24 mouse cellular contexts compared by ENCODE assay signal in genomic region chr1:107525592-107525991, GRCm38 (mm10). TPM values are rescaled to one million over a fixed set of nuclear protein-coding genes. Genes with fewer than 3 reads are reported as not detected.
A peak's percentile ranks its signal among the peaks of the same experiment; 100 is the strongest.
DNase-seq lines count a peak whose midpoint lies in the region; ATAC-seq lines count a peak whose summit lies in the region.
"Had no signal": no experiment of that assay in that cellular context is flagged by ENCODE, and none has a peak within 500 bp of the region (broad histone marks: within the 10 kb centered on the region; RNA-seq: fewer than 3 reads in every experiment).

No protein-coding gene starts in this region.

- no peak for DNase-seq in ovary, postnatal 36 days (ENCODE audit: low spot score)
- DNase-seq in liver, result no peak
- no peak for DNase-seq in lung, postnatal 10 days
- no peak for DNase-seq in testis, postnatal 10 days (ENCODE audit: low spot score)
- DNase-seq: adrenal gland, adult 8-10 months; adrenal gland, postnatal 14 days; adrenal gland, postnatal 36 days; cerebellum, adult 11-12 months; cerebellum, adult 2 months; cerebellum, adult 9-10 months; cerebellum, postnatal 10 days; cerebellum, postnatal 25 days; embryo, embryonic 11 days had no signal

- peak; percentile 83 for ATAC-seq in granulocyte monocyte progenitor cell, adult 5-6 weeks (replicated peaks; ENCODE audit: poor library complexity, severe bottlenecking)
- ATAC-seq in megakaryocyte, adult 5-6 weeks (ENCODE audit: poor library complexity, severe bottlenecking), result peak; percentile 67
- ATAC-seq in megakaryocyte progenitor cell, adult 5-6 weeks (replicated peaks; ENCODE audit: poor library complexity), result peak; percentile 85
- peak; percentile 44; the same call in 1 of the 2 replicates for ATAC-seq in neutrophil, adult 5-6 weeks (ENCODE audit: extremely low read depth, insufficient number of reproducible peaks, low FRiP score, poor library complexity, severe bottlenecking)
- ATAC-seq: activated CD4-positive, CD25-positive, alpha-beta regulatory T cell, adult 4 months; CD4-positive, CD25-positive, alpha-beta regulatory T cell, adult 4 months; forebrain, embryonic 14.5 days; forebrain, embryonic 16.5 days; Patski had no signal

RNA-seq across cellular contexts. Expression of gene Serpinb2, which starts 14.4 kb away (rescaled TPM):
- not detected in 2 replicates for total RNA-seq in granulocyte monocyte progenitor cell, adult 5-6 weeks (2014; fragmentation: Nextera tagmentation)
- 0.22 and 0.46 TPM in 2 replicates for total RNA-seq in granulocyte monocyte progenitor cell, adult 5-6 weeks (2017)
- total RNA-seq in megakaryocyte, adult 5-6 weeks (2015), result 38.0 and 40.7 TPM in 2 replicates
- total RNA-seq in megakaryocyte, adult 5-6 weeks (2017), result 9.6 and 13.5 TPM in 2 replicates
- total RNA-seq in megakaryocyte progenitor cell, adult 5-6 weeks (2015), result 0.49 and 0.77 TPM in 2 replicates
- total RNA-seq in megakaryocyte progenitor cell, adult 5-6 weeks (2017), result 2.5 TPM in 1 of 2 replicates, not detected in the other
- total RNA-seq in neutrophil, adult 5-6 weeks (2017), result 0.61 and 1.5 TPM in 2 replicates
- total RNA-seq: CH12.LX, G1E had no signal
